Mouse (Mus musculus): ENCODE results near the gene Zfp563. TPM values are rescaled to one million over a fixed set of nuclear protein-coding genes. Genes with fewer than 3 reads are reported as not detected.

Gene Zfp563
- polyA plus RNA-seq (2014; fragmentation: Nextera tagmentation; extraction: Ambion mirVana), result 23.0 and 30.1 TPM in 2 replicates

GRCm38 (mm10) chr17:33089220-33089949, at the start of gene Zfp563:
Gene Zfp563, plus strand, starts transcription at chr17:33089310.
- peak within 1 kb of the TSS; percentile 84 for H3K27ac ChIP-seq (ENCODE audit: low read depth, low read length)
- no peaks in the 10 kb centered on the region for H3K27me3 ChIP-seq (ENCODE audit: control insufficient read depth, insufficient read depth, low read length)
- no peaks in the 10 kb centered on the region for H3K9me3 ChIP-seq (ENCODE audit: control insufficient read depth, low read length)
- peak within 1 kb of the TSS; percentile 60 for H3K4me3 ChIP-seq (ENCODE audit: low read depth, low read length)
- peak; percentile 94 for ATAC-seq (ENCODE audit: low read depth)
- peak within 1 kb of the TSS; percentile 73 for H3K9ac ChIP-seq (replicated peaks; ENCODE audit: low read depth, low read length)
- H3K4me2 ChIP-seq (ENCODE audit: low read depth, low read length), result peak within 1 kb of the TSS; percentile 70
- 5% methylated on average over 34 of the region's 34 CpGs for WGBS
- H3K36me3 ChIP-seq (ENCODE audit: control insufficient read depth, insufficient read depth, low read length), result no peaks in the 10 kb centered on the region
- H3K4me1 ChIP-seq (ENCODE audit: control insufficient read depth, insufficient read depth, low read length), result peaks cover 10% of the 10 kb centered on the region; the same call in 1 of the 2 replicates

- H3K27ac ChIP-seq (ENCODE audit: low read depth, low read length), result no peak overlapping the region
- no peaks in the 10 kb centered on the region for H3K36me3 ChIP-seq (ENCODE audit: control insufficient read depth, insufficient read depth, low read length)
- H3K9me3 ChIP-seq (ENCODE audit: control insufficient read depth, low read length), result no peaks in the 10 kb centered on the region
- no peaks in the 10 kb centered on the region for H3K4me1 ChIP-seq (ENCODE audit: control insufficient read depth, insufficient read depth, low read length)
- H3K4me3 ChIP-seq (ENCODE audit: low read depth, low read length), result no peak overlapping the region
- H3K9ac ChIP-seq (replicated peaks; ENCODE audit: low read depth, low read length), result no peak overlapping the region
- 10% methylated on average over 1 of the region's 1 CpGs for WGBS
- H3K27me3 ChIP-seq (ENCODE audit: control insufficient read depth, insufficient read depth, low read length), result no peaks in the 10 kb centered on the region
- no peak for ATAC-seq (ENCODE audit: low read depth)
- no peak overlapping the region for H3K4me2 ChIP-seq (ENCODE audit: low read depth, low read length)
Observed at GRCm38 (mm10) chr17:33058791-33059190, 30.3 kb upstream of the Zfp563 start.

GRCm38 (mm10) chr17:33063001-33063400, 26.1 kb upstream of the Zfp563 start:
- 0% methylated on average over 1 of the region's 1 CpGs for WGBS
- ATAC-seq (ENCODE audit: low read depth), result no peak
- Histone ChIP-seq H3K4me1 (ENCODE audit: control insufficient read depth, insufficient read depth, low read length) (no peaks in the 10 kb centered on the region), H3K4me3 (ENCODE audit: low read depth, low read length) (no peak overlapping the region), H3K27ac (ENCODE audit: low read depth, low read length) (no peak overlapping the region), H3K4me2 (ENCODE audit: low read depth, low read length) (no peak overlapping the region), H3K9me3 (ENCODE audit: control insufficient read depth, low read length) (no peaks in the 10 kb centered on the region), H3K27me3 (ENCODE audit: control insufficient read depth, insufficient read depth, low read length) (no peaks in the 10 kb centered on the region), H3K36me3 (ENCODE audit: control insufficient read depth, insufficient read depth, low read length) (no peaks in the 10 kb centered on the region), H3K9ac (replicated peaks; ENCODE audit: low read depth, low read length) (no peak overlapping the region)

GRCm38 (mm10) chr17:33067958-33068357, 21.2 kb upstream of the Zfp563 start, which contains the start of gene 4921501E09Rik:
Gene 4921501E09Rik, minus strand, starts transcription at chr17:33068058.
- Histone ChIP-seq H3K4me2 (ENCODE audit: low read depth, low read length) (no peak within 1 kb of the TSS), H3K4me1 (ENCODE audit: control insufficient read depth, insufficient read depth, low read length) (no peaks in the 10 kb centered on the region), H3K36me3 (ENCODE audit: control insufficient read depth, insufficient read depth, low read length) (no peaks in the 10 kb centered on the region), H3K4me3 (ENCODE audit: low read depth, low read length) (no peak within 1 kb of the TSS), H3K9ac (replicated peaks; ENCODE audit: low read depth, low read length) (no peak within 1 kb of the TSS), H3K27me3 (ENCODE audit: control insufficient read depth, insufficient read depth, low read length) (no peaks in the 10 kb centered on the region), H3K9me3 (ENCODE audit: control insufficient read depth, low read length) (no peaks in the 10 kb centered on the region), H3K27ac (ENCODE audit: low read depth, low read length) (no peak within 1 kb of the TSS)
- no peak for ATAC-seq (ENCODE audit: low read depth)
- 69% methylated on average over 1 of the region's 1 CpGs for WGBS

GRCm38 (mm10) chr17:33091630-33092029, 2.5 kb downstream of the Zfp563 start:
- 46% methylated on average over 1 of the region's 1 CpGs for WGBS

GRCm38 (mm10) chr17:33092391-33093193, 3.5 kb downstream of the Zfp563 start:
- Histone ChIP-seq H3K36me3 (ENCODE audit: control insufficient read depth, insufficient read depth, low read length) (no peaks in the 10 kb centered on the region), H3K4me3 (ENCODE audit: low read depth, low read length) (peak overlapping the region; percentile 56), H3K9me3 (ENCODE audit: control insufficient read depth, low read length) (no peaks in the 10 kb centered on the region), H3K4me1 (ENCODE audit: control insufficient read depth, insufficient read depth, low read length) (peaks cover 10% of the 10 kb centered on the region; the same call in 1 of the 2 replicates), H3K4me2 (ENCODE audit: low read depth, low read length) (peak overlapping the region; percentile 58), H3K9ac (replicated peaks; ENCODE audit: low read depth, low read length) (peak overlapping the region; percentile 67), H3K27ac (ENCODE audit: low read depth, low read length) (peak overlapping the region; percentile 78), H3K27me3 (ENCODE audit: control insufficient read depth, insufficient read depth, low read length) (no peaks in the 10 kb centered on the region)
- WGBS, result 2% methylated on average over 31 of the region's 31 CpGs
- ATAC-seq (ENCODE audit: low read depth), result peak; percentile 74

More at GRCm38 (mm10) chr17:33091630-33092029, 2.5 kb downstream of the Zfp563 start:
- Histone ChIP-seq H3K4me3 (ENCODE audit: low read depth, low read length) (no peak overlapping the region; the same call in 1 of the 2 replicates), H3K9ac (replicated peaks; ENCODE audit: low read depth, low read length) (no peak overlapping the region), H3K36me3 (ENCODE audit: control insufficient read depth, insufficient read depth, low read length) (no peaks in the 10 kb centered on the region), H3K9me3 (ENCODE audit: control insufficient read depth, low read length) (no peaks in the 10 kb centered on the region), H3K27ac (ENCODE audit: low read depth, low read length) (no peak overlapping the region), H3K27me3 (ENCODE audit: control insufficient read depth, insufficient read depth, low read length) (no peaks in the 10 kb centered on the region), H3K4me2 (ENCODE audit: low read depth, low read length) (peak overlapping the region; percentile 58; the same call in 1 of the 2 replicates), H3K4me1 (ENCODE audit: control insufficient read depth, insufficient read depth, low read length) (peaks cover 10% of the 10 kb centered on the region; the same call in 1 of the 2 replicates)
- no peak for ATAC-seq (ENCODE audit: low read depth)

GRCm38 (mm10) chr17:33097396-33097795, 8.3 kb downstream of the Zfp563 start:
- no peak overlapping the region for H3K4me3 ChIP-seq (ENCODE audit: low read depth, low read length)
- no peaks in the 10 kb centered on the region for H3K9me3 ChIP-seq (ENCODE audit: control insufficient read depth, low read length)
- no peak overlapping the region for H3K9ac ChIP-seq (replicated peaks; ENCODE audit: low read depth, low read length)
- H3K36me3 ChIP-seq (ENCODE audit: control insufficient read depth, insufficient read depth, low read length), result no peaks in the 10 kb centered on the region
- no peak for ATAC-seq (ENCODE audit: low read depth)
- no peak overlapping the region for H3K27ac ChIP-seq (ENCODE audit: low read depth, low read length)
- 96% methylated on average over 2 of the region's 2 CpGs for WGBS
- H3K4me1 ChIP-seq (ENCODE audit: control insufficient read depth, insufficient read depth, low read length), result peaks cover 6% of the 10 kb centered on the region; the same call in 1 of the 2 replicates
- H3K4me2 ChIP-seq (ENCODE audit: low read depth, low read length), result no peak overlapping the region
- no peaks in the 10 kb centered on the region for H3K27me3 ChIP-seq (ENCODE audit: control insufficient read depth, insufficient read depth, low read length)

- no peak overlapping the region for H3K4me3 ChIP-seq (ENCODE audit: low read depth, low read length)
- H3K36me3 ChIP-seq (ENCODE audit: control insufficient read depth, insufficient read depth, low read length), result no peaks in the 10 kb centered on the region
- H3K4me1 ChIP-seq (ENCODE audit: control insufficient read depth, insufficient read depth, low read length), result no peaks in the 10 kb centered on the region
- no peaks in the 10 kb centered on the region for H3K27me3 ChIP-seq (ENCODE audit: control insufficient read depth, insufficient read depth, low read length)
- H3K9me3 ChIP-seq (ENCODE audit: control insufficient read depth, low read length), result no peaks in the 10 kb centered on the region
- no peak overlapping the region for H3K9ac ChIP-seq (replicated peaks; ENCODE audit: low read depth, low read length)
- ATAC-seq (ENCODE audit: low read depth), result no peak
- H3K27ac ChIP-seq (ENCODE audit: low read depth, low read length), result no peak overlapping the region
- H3K4me2 ChIP-seq (ENCODE audit: low read depth, low read length), result no peak overlapping the region
Observed at GRCm38 (mm10) chr17:33124546-33124945, 35.4 kb downstream of the Zfp563 start.

GRCm38 (mm10) chr17:33126257-33126656, 37.1 kb downstream of the Zfp563 start:
- Histone ChIP-seq H3K9me3 (ENCODE audit: control insufficient read depth, low read length) (no peaks in the 10 kb centered on the region), H3K4me1 (ENCODE audit: control insufficient read depth, insufficient read depth, low read length) (no peaks in the 10 kb centered on the region), H3K4me3 (ENCODE audit: low read depth, low read length) (no peak overlapping the region), H3K36me3 (ENCODE audit: control insufficient read depth, insufficient read depth, low read length) (no peaks in the 10 kb centered on the region), H3K27me3 (ENCODE audit: control insufficient read depth, insufficient read depth, low read length) (no peaks in the 10 kb centered on the region), H3K27ac (ENCODE audit: low read depth, low read length) (no peak overlapping the region), H3K9ac (replicated peaks; ENCODE audit: low read depth, low read length) (no peak overlapping the region), H3K4me2 (ENCODE audit: low read depth, low read length) (no peak overlapping the region)
- ATAC-seq (ENCODE audit: low read depth), result no peak
- WGBS, result 59% methylated on average over 2 of the region's 2 CpGs

Data from neural tube, embryonic 14.5 days (tissue).